Mouse (Mus musculus): ENCODE measurements around the gene Fermt2. TPM values are rescaled to one million over a fixed set of nuclear protein-coding genes. Genes with fewer than 3 reads are reported as not detected.

Fermt2 gene
- polyA plus RNA-seq, 1 experiment from 2014 or later: 169 TPM

- H3K9me3 ChIP-seq: no peaks in the 10 kb centered on the region
- no peak overlapping the region for H3K9ac ChIP-seq
- no peak for ATAC-seq
- H3K4me3 ChIP-seq (replicated peaks): no peak overlapping the region
- H3K4me1 ChIP-seq (replicated peaks): no peaks in the 10 kb centered on the region
- no peak overlapping the region for H3K4me2 ChIP-seq (replicated peaks)
- WGBS: 74% methylated on average over 3 of the region's 3 CpGs
- no peaks in the 10 kb centered on the region for H3K36me3 ChIP-seq
- no peak overlapping the region for H3K27ac ChIP-seq
- no peaks in the 10 kb centered on the region for H3K27me3 ChIP-seq (replicated peaks)
Measured at GRCm38 (mm10) chr14:45548118-45548517, 18.2 kb upstream of the Fermt2 start.

DNA sequence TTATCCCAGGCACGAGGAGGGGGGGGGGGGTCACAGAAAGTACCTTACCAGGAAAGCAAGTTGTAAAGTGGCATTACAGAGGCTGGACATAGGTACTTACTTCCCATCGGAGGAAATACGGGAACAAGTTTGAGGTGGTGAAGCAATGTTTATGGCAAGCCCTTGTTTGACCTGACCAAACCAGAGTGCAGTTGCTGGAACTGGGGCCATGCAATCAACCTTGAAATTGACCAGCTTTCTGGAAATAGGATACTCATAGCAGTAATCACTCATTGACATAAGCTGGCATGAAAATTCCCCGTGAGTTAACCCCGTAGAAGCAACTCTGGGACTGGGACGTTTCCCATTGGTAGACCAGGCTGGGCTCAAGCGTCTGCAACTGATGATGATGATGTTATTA lies 15.0 kb upstream of the Fermt2 start:
- ATAC-seq: no peak
- H3K4me1 ChIP-seq (replicated peaks): no peaks in the 10 kb centered on the region
- H3K27ac ChIP-seq: no peak overlapping the region
- WGBS: 83% methylated on average over 7 of the region's 7 CpGs
- no peak overlapping the region for H3K4me3 ChIP-seq (replicated peaks)
- H3K36me3 ChIP-seq: no peaks in the 10 kb centered on the region
- no peak overlapping the region for H3K9ac ChIP-seq
- no peak overlapping the region for H3K4me2 ChIP-seq (replicated peaks)
- H3K9me3 ChIP-seq: no peaks in the 10 kb centered on the region
- no peaks in the 10 kb centered on the region for H3K27me3 ChIP-seq (replicated peaks)

- Histone ChIP-seq H3K9me3 (no peaks in the 10 kb centered on the region), H3K4me2 (replicated peaks) (no peak overlapping the region), H3K27ac (no peak overlapping the region), H3K27me3 (replicated peaks) (no peaks in the 10 kb centered on the region), H3K9ac (no peak overlapping the region), H3K36me3 (no peaks in the 10 kb centered on the region), H3K4me3 (replicated peaks) (no peak overlapping the region), H3K4me1 (replicated peaks) (peaks cover 3% of the 10 kb centered on the region; the same call in 1 of the 2 replicates)
- no peak for ATAC-seq
- 78% methylated on average over 5 of the region's 6 CpGs for WGBS
Measured at GRCm38 (mm10) chr14:45544026-45544425, 14.1 kb upstream of the Fermt2 start.

DNA sequence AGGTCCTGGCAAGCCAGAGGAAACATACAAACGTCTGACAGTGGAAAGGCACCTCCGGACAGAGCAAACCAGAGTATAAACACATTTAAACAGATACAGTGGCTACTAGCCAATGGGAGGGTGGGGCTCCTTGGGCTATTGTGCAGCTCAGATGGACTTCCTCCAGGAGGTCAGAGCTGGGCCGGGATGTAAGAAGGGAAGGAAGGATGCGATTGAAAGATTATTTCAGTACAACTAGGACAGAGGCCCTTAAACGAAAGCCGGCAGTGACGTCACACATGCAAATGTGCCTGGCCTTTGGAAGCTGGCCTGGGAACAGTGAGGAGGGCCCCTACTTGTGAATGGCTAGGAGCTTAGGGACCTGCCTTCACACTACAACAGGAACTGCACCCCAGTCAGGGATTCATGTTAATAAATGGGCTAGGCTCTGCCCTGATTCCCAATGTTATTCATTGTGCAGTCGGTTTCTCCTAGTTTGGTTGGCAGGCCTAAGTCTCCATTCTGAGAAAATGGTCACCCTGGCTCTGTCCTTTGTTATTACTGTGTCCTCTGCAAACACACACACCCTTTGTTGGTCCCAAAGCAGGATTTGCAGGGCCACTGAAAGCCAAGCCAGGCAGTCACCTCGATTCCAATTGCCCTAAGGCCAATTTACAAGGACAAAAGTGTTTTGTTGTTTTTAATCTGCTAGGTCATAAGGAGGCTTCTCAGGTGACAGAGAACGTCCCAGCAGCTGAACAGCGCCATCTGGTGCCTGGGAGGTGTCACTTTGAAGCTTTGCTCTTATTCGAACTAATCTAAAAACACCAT lies 9.9 kb upstream of the Fermt2 start:
- peak; percentile 65 for ATAC-seq
- no peak overlapping the region for H3K4me3 ChIP-seq (replicated peaks)
- H3K9me3 ChIP-seq: no peaks in the 10 kb centered on the region
- no peaks in the 10 kb centered on the region for H3K27me3 ChIP-seq (replicated peaks)
- 0 out of 2 replicates have a peak overlapping the region, but pooled peaks have one; percentile 27 for H3K27ac ChIP-seq
- peaks cover 3% of the 10 kb centered on the region; the same call in 1 of the 2 replicates for H3K4me1 ChIP-seq (replicated peaks)
- no peaks in the 10 kb centered on the region for H3K36me3 ChIP-seq
- WGBS: 35% methylated on average over 12 of the region's 12 CpGs
- no peak overlapping the region for H3K4me2 ChIP-seq (replicated peaks)
- no peak overlapping the region for H3K9ac ChIP-seq

DNA sequence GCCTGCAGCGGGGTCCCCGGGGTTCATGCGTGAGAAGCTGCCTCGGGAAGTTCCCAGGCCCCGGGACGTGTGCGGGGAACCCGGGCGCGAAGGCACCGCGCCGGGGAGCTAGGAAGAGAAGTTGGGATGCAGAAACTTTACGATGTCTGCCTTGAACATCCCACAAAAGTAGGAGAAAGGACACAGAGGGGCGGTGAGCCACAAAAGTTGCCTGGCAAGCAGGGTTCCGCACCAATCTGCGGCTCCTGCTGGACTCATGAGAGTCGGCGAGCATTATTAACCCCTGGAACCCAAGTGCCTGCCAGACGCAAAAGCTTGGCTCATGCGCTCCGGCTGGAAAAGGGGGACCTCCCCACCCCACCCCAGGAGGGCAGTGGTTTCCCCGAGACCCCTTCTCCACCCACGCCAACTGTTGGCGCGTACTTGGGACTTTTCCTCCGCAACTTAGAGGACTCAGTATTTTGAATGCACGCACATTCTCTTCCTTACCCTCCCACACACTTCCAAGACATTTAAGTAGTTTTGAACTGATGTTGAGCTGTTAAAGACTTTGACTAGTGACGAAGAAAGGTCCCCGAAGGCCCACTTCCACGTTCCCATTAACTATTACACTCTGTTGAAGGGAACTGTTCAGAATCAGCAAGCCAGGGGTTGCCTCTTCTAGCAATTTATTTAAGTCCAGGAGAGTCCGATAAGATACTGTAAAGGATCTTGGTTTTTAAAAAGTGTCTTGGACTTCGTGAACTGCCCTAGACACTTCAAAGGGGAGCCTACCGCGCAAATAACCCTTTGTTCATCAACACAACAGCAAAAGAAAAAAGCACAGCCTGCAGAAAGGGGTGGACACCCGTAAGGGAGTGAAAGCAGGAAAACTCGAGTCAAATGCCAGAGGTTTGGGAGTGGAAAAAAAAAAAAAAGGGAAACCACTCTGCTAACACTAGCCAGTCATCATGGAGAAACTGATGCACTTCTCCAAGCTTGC lies 737 bp upstream of the Fermt2 start:
- H3K9me3 ChIP-seq: no peaks in the 10 kb centered on the region
- peak overlapping the region; percentile 71 for H3K9ac ChIP-seq
- H3K4me2 ChIP-seq (replicated peaks): peak overlapping the region; percentile 84
- peak overlapping the region; percentile 97 for H3K27ac ChIP-seq
- 0 out of 2 replicates have a peak, but pooled peaks cover 10% of the 10 kb centered on the region for H3K4me1 ChIP-seq (replicated peaks)
- 3% methylated on average over 37 of the region's 37 CpGs for WGBS
- H3K4me3 ChIP-seq (replicated peaks): peak overlapping the region; percentile 81
- no peaks in the 10 kb centered on the region for H3K36me3 ChIP-seq
- no peaks in the 10 kb centered on the region for H3K27me3 ChIP-seq (replicated peaks)
- ATAC-seq: peak; percentile 45

GRCm38 (mm10) chr14:45528861-45529260 lies 1.1 kb downstream of the Fermt2 start:
- H3K27me3 ChIP-seq (replicated peaks): no peaks in the 10 kb centered on the region
- 1% methylated on average over 13 of the region's 13 CpGs for WGBS
- peak overlapping the region; percentile 81 for H3K4me3 ChIP-seq (replicated peaks)
- H3K27ac ChIP-seq: peak overlapping the region; percentile 97
- H3K4me1 ChIP-seq (replicated peaks): 0 out of 2 replicates have a peak, but pooled peaks cover 10% of the 10 kb centered on the region
- H3K4me2 ChIP-seq (replicated peaks): peak overlapping the region; percentile 84
- H3K9ac ChIP-seq: peak overlapping the region; percentile 71
- no peaks in the 10 kb centered on the region for H3K36me3 ChIP-seq
- H3K9me3 ChIP-seq: no peaks in the 10 kb centered on the region
- ATAC-seq: no peak; the same call in 1 of the 2 replicates

DNA sequence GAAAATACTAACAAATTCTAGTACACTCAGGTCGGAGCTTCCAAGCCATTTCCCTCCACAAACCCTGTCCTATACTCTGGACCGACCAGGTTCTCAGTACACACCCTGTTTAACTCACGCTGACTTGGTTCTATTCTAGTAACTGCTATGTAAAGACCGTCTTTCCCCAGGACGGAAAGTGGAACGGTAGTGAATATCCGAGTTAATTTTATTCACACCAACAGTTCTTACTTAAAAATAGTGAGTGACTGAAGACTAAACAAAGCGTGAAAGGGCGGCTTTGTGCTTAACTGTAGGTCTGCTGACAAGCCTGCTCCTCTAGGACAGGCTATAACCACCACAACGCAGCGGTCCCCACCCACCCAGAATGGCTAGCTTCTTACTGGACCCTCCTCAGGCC lies 14.1 kb downstream of the Fermt2 start:
- H3K9me3 ChIP-seq: no peaks in the 10 kb centered on the region
- no peak for ATAC-seq
- H3K4me2 ChIP-seq (replicated peaks): no peak overlapping the region
- no peaks in the 10 kb centered on the region for H3K27me3 ChIP-seq (replicated peaks)
- H3K9ac ChIP-seq: no peak overlapping the region
- no peaks in the 10 kb centered on the region; the same call in 1 of the 2 replicates for H3K4me1 ChIP-seq (replicated peaks)
- WGBS: 81% methylated on average over 11 of the region's 11 CpGs
- no peak overlapping the region for H3K27ac ChIP-seq
- 0 out of 2 replicates have a peak, but pooled peaks cover 4% of the 10 kb centered on the region for H3K36me3 ChIP-seq
- H3K4me3 ChIP-seq (replicated peaks): no peak overlapping the region

DNA sequence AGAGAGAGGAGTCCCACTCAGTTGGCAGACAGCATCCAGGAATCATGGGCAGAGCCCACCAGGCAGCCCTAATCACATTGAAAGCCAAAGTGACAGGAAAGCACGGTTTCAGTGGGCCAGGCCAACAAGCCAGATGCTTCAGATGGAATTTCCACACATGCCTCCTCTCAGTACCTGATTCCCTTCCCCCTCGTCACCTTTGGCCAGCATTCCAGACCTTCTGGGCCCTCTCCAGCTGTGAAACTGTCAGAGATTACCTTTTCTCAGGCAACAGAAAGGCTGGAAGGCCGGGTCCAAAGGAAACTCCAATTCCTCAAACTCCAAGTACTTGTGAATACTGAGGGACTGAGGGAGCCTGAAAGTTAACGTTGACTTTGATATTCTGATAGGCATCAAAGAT lies 19.1 kb downstream of the Fermt2 start:
- Histone ChIP-seq H3K4me1 (replicated peaks) (peaks cover 20% of the 10 kb centered on the region), H3K4me3 (replicated peaks) (no peak overlapping the region), H3K36me3 (0 out of 2 replicates have a peak, but pooled peaks cover 4% of the 10 kb centered on the region), H3K27ac (no peak overlapping the region), H3K4me2 (replicated peaks) (no peak overlapping the region), H3K9me3 (no peaks in the 10 kb centered on the region), H3K9ac (no peak overlapping the region), H3K27me3 (replicated peaks) (no peaks in the 10 kb centered on the region)
- 44% methylated on average over 4 of the region's 4 CpGs for WGBS
- no peak for ATAC-seq

DNA sequence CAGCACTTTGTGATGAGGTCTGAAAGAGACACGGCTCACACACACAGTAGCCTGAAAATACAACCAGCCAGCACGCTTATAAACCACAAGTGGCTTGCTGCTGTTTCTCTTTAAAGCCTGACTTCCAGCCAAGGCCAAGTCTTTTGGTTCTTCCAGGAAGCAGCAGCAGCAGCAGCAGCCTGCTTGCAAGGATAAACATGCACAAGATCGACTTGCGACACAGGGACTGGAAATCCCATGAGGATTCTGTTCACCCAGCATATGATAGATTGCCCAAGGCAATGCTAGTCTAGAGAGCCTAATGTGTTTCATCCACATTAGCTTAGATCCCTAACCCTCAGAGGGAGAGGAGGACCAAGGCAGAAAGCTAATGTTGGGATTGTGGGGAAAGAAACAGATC lies 22.0 kb downstream of the Fermt2 start:
- Histone ChIP-seq H3K4me3 (replicated peaks) (no peak overlapping the region), H3K4me2 (replicated peaks) (no peak overlapping the region), H3K4me1 (replicated peaks) (peaks cover 20% of the 10 kb centered on the region), H3K36me3 (0 out of 2 replicates have a peak, but pooled peaks cover 4% of the 10 kb centered on the region), H3K27ac (peak overlapping the region; percentile 44), H3K9me3 (no peaks in the 10 kb centered on the region), H3K27me3 (replicated peaks) (no peaks in the 10 kb centered on the region), H3K9ac (no peak overlapping the region)
- 0 out of 2 replicates have a peak, but pooled peaks have one; percentile 20 for ATAC-seq
- 26% methylated on average over 4 of the region's 4 CpGs for WGBS

- Histone ChIP-seq H3K4me2 (replicated peaks) (no peak overlapping the region), H3K27me3 (replicated peaks) (no peaks in the 10 kb centered on the region), H3K4me3 (replicated peaks) (no peak overlapping the region), H3K4me1 (replicated peaks) (peaks cover 20% of the 10 kb centered on the region), H3K36me3 (0 out of 2 replicates have a peak, but pooled peaks cover 1% of the 10 kb centered on the region), H3K9ac (no peak overlapping the region), H3K27ac (0 out of 2 replicates have a peak overlapping the region, but pooled peaks have one; percentile 27), H3K9me3 (no peaks in the 10 kb centered on the region)
- ATAC-seq: no peak
- 51% methylated on average over 3 of the region's 3 CpGs for WGBS
Measured at GRCm38 (mm10) chr14:45507447-45507846, 22.5 kb downstream of the Fermt2 start.

DNA sequence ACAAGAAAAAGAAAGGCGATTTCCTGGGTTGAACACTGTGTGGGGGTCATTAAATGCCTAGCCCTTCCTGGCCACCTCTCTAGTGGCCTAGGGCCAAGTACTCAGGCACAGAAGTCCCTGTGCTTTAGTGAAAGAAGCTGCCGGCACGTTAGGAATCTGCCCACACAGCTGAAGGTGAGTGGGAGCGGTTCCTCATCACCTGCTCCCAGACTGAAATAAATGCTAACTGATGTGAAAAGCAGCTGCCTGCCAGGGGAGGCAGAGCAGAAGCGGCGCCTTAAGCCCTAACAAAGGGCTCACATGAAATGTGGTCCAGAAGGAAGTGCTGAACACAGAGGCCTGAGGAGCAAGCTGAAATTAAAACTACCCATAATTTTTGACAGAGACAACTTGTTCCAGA lies 22.9 kb downstream of the Fermt2 start:
- no peak overlapping the region for H3K4me2 ChIP-seq (replicated peaks)
- no peaks in the 10 kb centered on the region for H3K9me3 ChIP-seq
- WGBS: 40% methylated on average over 6 of the region's 6 CpGs
- ATAC-seq: 0 out of 2 replicates have a peak, but pooled peaks have one; percentile 31
- H3K27me3 ChIP-seq (replicated peaks): no peaks in the 10 kb centered on the region
- H3K4me3 ChIP-seq (replicated peaks): no peak overlapping the region
- H3K4me1 ChIP-seq (replicated peaks): peaks cover 20% of the 10 kb centered on the region
- H3K9ac ChIP-seq: no peak overlapping the region
- H3K27ac ChIP-seq: no peak overlapping the region
- H3K36me3 ChIP-seq: no peaks in the 10 kb centered on the region

GRCm38 (mm10) chr14:45506165-45506564 lies 23.8 kb downstream of the Fermt2 start:
- Histone ChIP-seq H3K4me2 (replicated peaks) (no peak overlapping the region), H3K4me3 (replicated peaks) (no peak overlapping the region), H3K36me3 (no peaks in the 10 kb centered on the region), H3K9ac (no peak overlapping the region), H3K4me1 (replicated peaks) (peaks cover 20% of the 10 kb centered on the region), H3K9me3 (no peaks in the 10 kb centered on the region), H3K27ac (no peak overlapping the region), H3K27me3 (replicated peaks) (no peaks in the 10 kb centered on the region)
- 67% methylated on average over 4 of the region's 4 CpGs for WGBS
- ATAC-seq: no peak
